Mouse (Mus musculus) liver, embryonic 18 days (tissue): Measurements from ENCODE around the gene Kcnd1. TPM values are rescaled to one million over a fixed set of nuclear protein-coding genes. Genes with fewer than 3 reads are reported as not detected.

Experiments
- polyA plus RNA-seq: library from polyadenylated mRNA; depleted of rRNA; stranded (reverse); fragments of >200 nt; gene quantifications from 2 replicates; pipeline ENCODE4 v1.2.3, GENCODE M21; 2012; rRNA removed

Gene Kcnd1
- 0.28 and 0.29 TPM in 2 replicates for polyA plus RNA-seq

DNA sequence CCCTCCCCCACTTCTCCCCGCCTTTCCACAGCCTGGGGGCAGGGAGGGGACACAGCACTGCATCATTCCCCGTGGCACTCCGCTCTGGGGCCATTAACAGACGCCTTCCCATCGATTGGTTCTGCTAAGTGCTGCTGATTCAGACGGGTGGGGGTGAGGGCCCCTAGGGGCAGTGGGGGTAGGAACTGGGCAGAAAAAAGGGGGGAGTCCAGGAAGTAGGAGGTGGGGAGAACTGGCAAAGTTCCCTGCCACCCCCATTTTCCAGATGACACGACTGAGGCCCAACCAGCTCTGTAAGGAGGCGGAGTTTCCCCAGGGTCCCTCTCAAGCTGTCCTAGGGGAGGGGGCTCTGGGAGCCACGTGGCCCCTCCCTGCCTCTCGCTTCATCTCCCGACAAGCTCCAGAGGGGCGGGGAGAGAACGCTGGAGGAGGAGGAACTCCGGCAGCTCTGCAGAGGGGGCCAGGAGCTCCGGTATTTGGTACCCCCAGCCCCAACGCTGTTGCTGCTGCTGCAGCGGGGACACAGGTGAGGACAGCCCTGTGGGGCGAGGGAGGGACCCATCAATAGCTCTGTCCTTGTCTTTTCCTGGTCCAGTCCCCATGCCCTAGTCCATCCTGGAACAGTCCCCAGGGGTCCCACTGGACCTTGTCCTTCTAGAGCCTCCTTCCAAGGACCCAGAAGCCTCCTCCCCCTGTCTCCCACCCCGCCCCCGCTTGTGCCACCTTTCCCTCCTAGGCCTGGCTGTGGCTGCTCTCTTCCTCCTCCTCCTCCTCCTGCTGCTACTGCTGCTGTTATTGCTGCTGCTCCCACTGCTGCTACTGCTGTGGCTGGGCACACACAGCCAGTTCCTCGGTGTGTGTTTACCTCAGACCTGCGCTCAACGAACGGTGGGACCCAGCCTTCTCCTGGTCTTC is at the start of gene Kcnd1:
Gene Kcnd1, plus strand, starts transcription at position 425 of the 915 bp plus-strand sequence.

DNA sequence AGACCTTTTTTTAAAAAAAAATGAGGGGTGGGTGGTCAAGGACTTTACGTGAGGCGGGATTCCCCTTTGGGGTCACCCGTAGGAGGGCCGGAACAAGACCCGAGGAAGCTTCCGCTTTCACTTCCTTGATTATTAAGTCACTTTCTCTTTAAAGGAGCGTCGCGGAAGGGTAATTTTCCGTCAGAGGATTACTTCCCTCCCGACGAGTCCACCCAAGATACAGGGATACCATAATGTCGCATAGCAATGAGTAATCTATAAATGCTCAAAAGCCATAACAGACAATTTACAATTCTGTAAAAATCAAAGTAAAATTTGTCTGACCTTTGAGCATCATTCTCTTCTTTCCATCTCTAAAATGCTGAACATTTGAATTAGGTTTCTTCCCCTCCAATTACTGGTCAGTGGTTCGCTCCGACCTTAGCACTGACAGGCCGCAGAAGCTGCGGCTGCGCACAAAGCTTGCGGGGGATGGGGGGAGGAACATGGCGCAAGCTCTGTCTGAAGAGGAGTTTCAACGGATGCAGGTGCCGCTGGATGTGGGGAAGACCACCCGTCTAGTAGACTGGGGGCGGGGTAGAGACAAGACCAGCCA is 32.5 kb upstream of the Kcnd1 start, which contains the start of gene Gripap1:
Gene Gripap1, plus strand, starts transcription at position 224 of the 595 bp plus-strand sequence.

GRCm38 (mm10) chrX:7841163-7842162 is 19.4 kb downstream of the Kcnd1 start, which contains the start of gene Otud5:
Gene Otud5 (plus strand): TSS chrX:7841364.

GRCm38 (mm10) chrX:7878007-7878419 is 55.9 kb downstream of the Kcnd1 start, which contains the start of gene Pim2:
Gene Pim2 (plus strand): TSS chrX:7878262.

DNA sequence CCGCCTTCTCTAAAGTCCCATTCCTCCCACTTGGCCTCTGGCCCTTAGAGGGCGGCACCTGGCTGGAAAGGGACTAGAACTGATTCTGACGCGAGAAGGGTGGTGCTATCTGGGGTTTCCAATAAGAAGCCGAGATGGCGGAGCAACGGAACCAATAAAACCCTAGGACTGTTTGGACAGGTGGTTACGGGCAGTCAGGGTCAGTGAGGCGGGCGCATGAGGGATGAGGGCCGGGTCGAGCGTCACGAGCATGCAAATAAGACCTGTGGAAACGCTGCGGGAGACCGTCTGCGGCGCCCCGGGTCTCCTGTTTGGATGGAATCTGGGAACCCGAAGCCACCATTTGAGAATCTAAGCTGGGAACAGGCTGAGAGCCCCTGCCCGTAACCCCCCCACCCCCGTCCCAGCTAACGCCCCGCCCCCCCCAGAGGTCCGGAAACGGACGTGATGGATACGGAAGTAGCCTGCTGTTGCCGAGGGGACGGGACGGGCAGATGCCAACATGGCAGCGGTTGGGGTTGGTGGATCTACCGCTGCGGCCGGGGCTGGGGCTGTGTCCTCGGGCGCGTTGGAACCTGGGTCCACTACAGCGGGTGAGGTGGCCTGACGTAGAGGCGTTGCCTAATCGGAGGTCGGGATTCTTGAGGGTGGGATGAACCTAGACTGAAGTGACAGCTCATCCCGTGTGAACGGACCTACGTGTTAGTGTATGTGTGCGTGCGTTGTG is 61.9 kb downstream of the Kcnd1 start, which contains the start of gene Slc35a2:
Gene Slc35a2, plus strand, starts transcription at position 188 of the 727 bp plus-strand sequence.

Other genes with a start within 250 kb of the Kcnd1 start
- gene Foxp3, start 248.6 kb upstream of the Kcnd1 start, polyA plus RNA-seq: not detected in 2 replicates
- 0.46 and 0.56 TPM in 2 replicates for gene Ppp1r3f, start 248.0 kb upstream of the Kcnd1 start, polyA plus RNA-seq
- 6.9 and 7.6 TPM in 2 replicates for gene Ccdc22, start 216.8 kb upstream of the Kcnd1 start, polyA plus RNA-seq
- 0.05 and 0.06 TPM in 2 replicates for gene Cacna1f, start 215.2 kb upstream of the Kcnd1 start, polyA plus RNA-seq
- gene Syp, start 183.8 kb upstream of the Kcnd1 start, polyA plus RNA-seq: 0.23 and 0.28 TPM in 2 replicates
- gene Prickle3, start 165.0 kb upstream of the Kcnd1 start, polyA plus RNA-seq: 2.9 and 3.9 TPM in 2 replicates
- gene Plp2, start 150.9 kb upstream of the Kcnd1 start, polyA plus RNA-seq: 37.9 and 40.3 TPM in 2 replicates
- 0.44 and 0.87 TPM in 2 replicates for gene Magix, start 141.0 kb upstream of the Kcnd1 start, polyA plus RNA-seq
- 6.4 and 6.9 TPM in 2 replicates for gene Gpkow, start 125.2 kb upstream of the Kcnd1 start, polyA plus RNA-seq
- 19.9 and 21.9 TPM in 2 replicates for gene Wdr45, start 108.0 kb upstream of the Kcnd1 start, polyA plus RNA-seq
- 0.05 TPM in 1 of 2 replicates, not detected in the other for gene Gm45208, start 100.0 kb upstream of the Kcnd1 start, polyA plus RNA-seq
- gene Praf2, start 93.8 kb upstream of the Kcnd1 start, polyA plus RNA-seq: 3.3 and 4.0 TPM in 2 replicates
- gene Ccdc120, start 71.4 kb upstream of the Kcnd1 start, polyA plus RNA-seq: 2.8 and 3.8 TPM in 2 replicates
- 5.0 and 5.3 TPM in 2 replicates for gene Tfe3, start 59.7 kb upstream of the Kcnd1 start, polyA plus RNA-seq
- 24.9 and 29.9 TPM in 2 replicates for gene Gripap1, start 32.5 kb upstream of the Kcnd1 start, polyA plus RNA-seq
- gene Otud5, start 19.1 kb downstream of the Kcnd1 start, polyA plus RNA-seq: 24.6 and 26.4 TPM in 2 replicates
- 2.5 and 2.7 TPM in 2 replicates for gene Pim2, start 56.0 kb downstream of the Kcnd1 start, polyA plus RNA-seq
- 14.2 and 16.2 TPM in 2 replicates for gene Slc35a2, start 61.7 kb downstream of the Kcnd1 start, polyA plus RNA-seq
- gene Pqbp1, start 77.0 kb downstream of the Kcnd1 start, polyA plus RNA-seq: 36.0 and 38.7 TPM in 2 replicates
- gene Timm17b, start 77.1 kb downstream of the Kcnd1 start, polyA plus RNA-seq: 22.3 and 23.0 TPM in 2 replicates
- not detected in 2 replicates for gene Gm10491, start 85.5 kb downstream of the Kcnd1 start, polyA plus RNA-seq
- not detected in 2 replicates for gene Gm10490, start 87.3 kb downstream of the Kcnd1 start, polyA plus RNA-seq
- gene Pcsk1n, start 97.5 kb downstream of the Kcnd1 start, polyA plus RNA-seq: 0.01 TPM in 2 replicates
- not detected in 2 replicates for gene Eras, start 106.3 kb downstream of the Kcnd1 start, polyA plus RNA-seq
- 15.8 and 17.9 TPM in 2 replicates for gene Hdac6, start 125.6 kb downstream of the Kcnd1 start, polyA plus RNA-seq
- 46.9 and 48.4 TPM in 2 replicates for gene Gata1, start 155.8 kb downstream of the Kcnd1 start, polyA plus RNA-seq
- gene Glod5, start 196.2 kb downstream of the Kcnd1 start, polyA plus RNA-seq: 0.67 and 1.2 TPM in 2 replicates